Mouse (Mus musculus) embryonic facial prominence, embryonic 11.5 days (tissue): ENCODE measurements around the gene B230217C12Rik. TPM values are rescaled to one million over a fixed set of nuclear protein-coding genes. Genes with fewer than 3 reads are reported as not detected.
A peak's percentile ranks its signal among the peaks of the same experiment; 100 is the strongest.

Experiments used
- ATAC-seq: fragments of 200-750 bp; cut with Nextera tagmentation; replicated peaks from 2 replicates; pipeline ENCODE4 v1.8.0; 2017; ENCODE audit warnings: low read depth; ENCODE audit not compliant: insufficient number of reproducible peaks, low FRiP score, low TSS enrichment
- DNase-seq: peaks from one replicate; pipeline ENCODE4 v3.0.0-alpha.2; 2015; ENCODE audit warnings: low spot score
- H3K27ac ChIP-seq: fragments of 300-500 bp; sonication (generic); replicated peaks from 2 replicates; pipeline ENCODE4 v1.5.1; 2014; ENCODE audit warnings: mild to moderate bottlenecking, low read depth, low read length, control low read depth
- H3K27me3 ChIP-seq: fragments of 300-500 bp; sonication (generic); 2 replicates; pipeline ENCODE4 v1.6.1; 2014; ENCODE audit warnings: mild to moderate bottlenecking, low read length, moderate library complexity, mixed read lengths; ENCODE audit not compliant: control insufficient read depth, insufficient read depth
- H3K36me3 ChIP-seq: fragments of 300-500 bp; sonication (generic); replicated peaks from 2 replicates; pipeline ENCODE4 v1.6.1; 2014; ENCODE audit warnings: low read depth, mild to moderate bottlenecking, low read length, moderate library complexity, mixed read lengths; ENCODE audit not compliant: control insufficient read depth, insufficient read depth
- H3K4me1 ChIP-seq: fragments of 300-500 bp; sonication (generic); 2 replicates; pipeline ENCODE4 v1.6.1; 2014; ENCODE audit warnings: low read length, mixed read lengths; ENCODE audit not compliant: control insufficient read depth, insufficient read depth
- H3K4me2 ChIP-seq: fragments of 300-500 bp; sonication (generic); 2 replicates; pipeline ENCODE4 v1.6.1; 2014; ENCODE audit warnings: low read depth, mild to moderate bottlenecking, control low read depth, low read length, moderate library complexity
- H3K4me3 ChIP-seq: fragments of 300-500 bp; sonication (generic); 2 replicates; pipeline ENCODE4 v1.5.1; 2014; ENCODE audit warnings: low read depth, low read length, control low read depth
- H3K9ac ChIP-seq: fragments of 300-500 bp; sonication (generic); replicated peaks from 2 replicates; pipeline ENCODE4 v1.6.1; 2014; ENCODE audit warnings: mild to moderate bottlenecking, control low read depth, low read length
- H3K9me3 ChIP-seq: fragments of 300-500 bp; sonication (generic); replicated peaks from 2 replicates; pipeline ENCODE4 v1.6.1; 2016; ENCODE audit warnings: mild to moderate bottlenecking, low read length, inconsistent platforms, mixed read lengths; ENCODE audit not compliant: control insufficient read depth
- WGBS: fragments of 180-500 bp; shearing (Covaris S2); extraction: QIAGEN DNeasy Blood & Tissue Kit; methylation state at CpG from one replicate; pipeline ENCODE4 v1.1.7; 2014; 5-methylcytosine and 5-hydroxymethylcytosine counted together
- polyA plus RNA-seq: library from polyadenylated mRNA; unstranded; fragments of >200 nt; fragmentation: Nextera tagmentation; extraction: Ambion mirVana; gene quantifications from 2 replicates; pipeline ENCODE4 v1.2.1, GENCODE M21; 2014

B230217C12Rik gene
- polyA plus RNA-seq, 1 experiment from 2014 or later = 20.0 TPM

DNA sequence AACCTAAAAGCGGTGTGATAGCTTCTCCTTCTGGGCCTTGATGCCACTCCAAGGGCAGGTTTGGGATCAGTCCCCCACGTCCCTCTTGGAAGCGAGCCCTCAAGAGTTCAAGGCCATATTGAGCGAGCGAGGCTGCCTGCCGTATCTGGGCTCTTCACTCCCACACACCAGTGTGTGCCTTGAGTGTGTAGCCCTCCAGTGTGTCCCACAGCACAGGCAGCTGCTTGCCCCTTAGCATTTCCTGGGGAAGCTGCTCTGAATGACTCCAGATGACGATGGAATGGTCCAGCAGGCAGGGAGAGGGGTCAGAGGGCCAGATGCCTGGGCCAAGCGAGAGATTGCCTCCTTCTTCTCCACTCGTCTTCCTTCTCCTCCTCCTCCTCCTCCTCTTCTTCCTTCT lies 23.7 kb upstream of the B230217C12Rik start:
- Histone ChIP-seq H3K9ac (0 out of 2 replicates have a peak overlapping the region, but pooled peaks have one; percentile 2), H3K27me3 (no peaks in the 10 kb centered on the region), H3K4me1 (peaks cover 34% of the 10 kb centered on the region), H3K27ac (0 out of 2 replicates have a peak overlapping the region, but pooled peaks have one; percentile 10), H3K36me3 (no peaks in the 10 kb centered on the region; the same call in 1 of the 2 replicates), H3K9me3 (no peaks in the 10 kb centered on the region), H3K4me3 (no peak overlapping the region), H3K4me2 (no peak overlapping the region)
- WGBS = 25% methylated on average over 9 of the region's 9 CpGs
- DNase-seq = peak; percentile 12
- ATAC-seq = no peak

DNA sequence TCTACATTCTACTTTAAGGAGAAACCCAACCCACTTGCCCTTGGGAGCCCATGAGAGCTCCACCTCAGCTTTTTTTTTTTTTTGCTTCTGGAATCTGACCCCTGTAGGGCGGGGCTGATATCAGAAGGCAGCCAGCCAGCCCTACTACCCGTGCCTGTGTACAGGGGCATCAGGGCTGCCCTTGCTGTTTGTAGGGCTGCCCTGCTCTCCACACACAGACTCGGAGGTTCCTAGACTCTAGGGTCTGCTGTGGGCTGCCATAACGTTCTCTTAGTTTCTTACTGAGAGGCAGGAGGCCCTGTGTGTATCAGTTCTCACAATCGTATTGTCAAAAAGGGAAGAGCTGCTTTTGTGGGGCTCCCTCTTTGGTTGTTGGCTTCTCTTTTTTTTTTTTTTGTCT lies 23.2 kb upstream of the B230217C12Rik start:
- peaks cover 32% of the 10 kb centered on the region for H3K4me1 ChIP-seq
- no peaks in the 10 kb centered on the region; the same call in 1 of the 2 replicates for H3K36me3 ChIP-seq
- peak; percentile 60 for DNase-seq

DNA sequence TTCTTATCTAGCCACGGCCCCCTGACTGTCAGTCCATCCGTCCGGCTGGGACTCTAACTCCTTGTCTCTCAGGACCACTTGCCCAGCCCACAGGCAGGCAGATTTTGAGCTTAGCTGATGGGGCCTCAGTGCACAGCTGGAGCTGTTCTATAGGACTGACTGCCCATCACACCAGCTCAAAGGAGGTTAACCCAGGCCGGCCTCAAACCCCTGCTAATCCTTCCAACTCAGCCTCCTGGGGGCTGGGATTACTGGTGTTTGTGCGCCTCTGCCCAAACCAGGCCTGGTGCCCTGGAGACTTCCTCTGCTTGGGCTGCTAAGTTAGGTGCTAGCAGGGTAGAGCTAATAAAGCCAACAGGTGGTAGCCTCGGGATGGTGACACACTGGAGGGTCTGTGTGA lies 22.6 kb upstream of the B230217C12Rik start:
- H3K36me3 ChIP-seq = no peaks in the 10 kb centered on the region; the same call in 1 of the 2 replicates
- H3K4me1 ChIP-seq = peaks cover 26% of the 10 kb centered on the region
- no peaks in the 10 kb centered on the region for H3K27me3 ChIP-seq
- DNase-seq = no peak
- H3K4me2 ChIP-seq = no peak overlapping the region
- no peak for ATAC-seq
- WGBS = 31% methylated on average over 6 of the region's 6 CpGs
- H3K27ac ChIP-seq = 0 out of 2 replicates have a peak overlapping the region, but pooled peaks have one; percentile 65
- H3K9me3 ChIP-seq = no peaks in the 10 kb centered on the region
- no peak overlapping the region for H3K4me3 ChIP-seq
- no peak overlapping the region; the same call in 1 of the 2 replicates for H3K9ac ChIP-seq

More for the DNA sequence above, 23.2 kb upstream of the B230217C12Rik start:
- 27% methylated on average over 5 of the region's 5 CpGs for WGBS
- Histone ChIP-seq H3K27me3 (no peaks in the 10 kb centered on the region), H3K4me3 (no peak overlapping the region), H3K9me3 (no peaks in the 10 kb centered on the region), H3K27ac (no peak overlapping the region), H3K4me2 (no peak overlapping the region), H3K9ac (no peak overlapping the region)
- ATAC-seq = no peak

DNA sequence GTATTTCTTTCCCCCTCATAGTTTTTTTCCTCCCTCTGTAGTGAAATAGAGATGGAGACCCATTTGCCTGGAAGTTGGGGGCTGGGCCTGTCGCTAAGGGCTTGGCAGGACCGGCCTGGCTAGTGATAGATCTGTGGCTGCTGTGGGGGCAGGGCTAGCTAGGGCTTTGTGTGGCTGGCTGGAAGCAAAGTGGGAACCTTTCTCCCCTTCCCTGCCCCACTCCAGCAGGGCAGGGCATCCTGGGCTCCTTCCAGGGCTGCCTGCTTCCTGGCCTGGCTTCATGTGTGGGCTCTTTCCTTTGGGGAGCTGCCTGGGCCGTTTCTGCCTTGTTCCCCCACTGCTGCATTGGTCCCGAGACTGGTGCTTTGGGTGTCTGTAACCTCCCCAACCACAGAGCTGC lies 22.0 kb upstream of the B230217C12Rik start:
- H3K4me2 ChIP-seq = no peak overlapping the region
- H3K9ac ChIP-seq = peak overlapping the region; percentile 48
- peak overlapping the region; percentile 65 for H3K27ac ChIP-seq
- no peaks in the 10 kb centered on the region for H3K9me3 ChIP-seq
- peaks cover 22% of the 10 kb centered on the region for H3K4me1 ChIP-seq
- no peaks in the 10 kb centered on the region; the same call in 1 of the 2 replicates for H3K36me3 ChIP-seq
- no peak for ATAC-seq
- H3K4me3 ChIP-seq = no peak overlapping the region
- WGBS = 7% methylated on average over 4 of the region's 4 CpGs
- H3K27me3 ChIP-seq = no peaks in the 10 kb centered on the region
- DNase-seq = peak; percentile 64

DNA sequence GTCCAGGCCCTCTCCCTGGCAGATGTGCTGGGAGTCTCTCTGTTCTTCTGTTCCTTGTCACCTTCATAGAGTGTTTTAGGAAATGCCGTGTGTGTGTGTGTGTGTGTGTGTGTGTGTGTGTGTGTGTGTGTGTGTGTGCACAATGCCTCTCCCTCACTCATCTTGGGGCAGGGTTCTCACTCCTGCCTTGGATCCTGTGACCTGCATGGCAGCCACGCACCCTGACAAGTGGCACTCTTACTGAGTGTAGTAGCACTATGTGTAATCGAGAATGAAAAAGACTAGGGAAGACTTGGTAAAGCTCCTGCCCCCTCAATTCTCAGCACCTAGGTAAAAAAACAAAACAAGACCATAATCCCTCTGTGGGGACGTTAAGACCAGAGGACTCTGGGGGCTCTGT lies 21.5 kb upstream of the B230217C12Rik start:
- Histone ChIP-seq H3K4me1 (peaks cover 22% of the 10 kb centered on the region), H3K36me3 (no peaks in the 10 kb centered on the region; the same call in 1 of the 2 replicates), H3K9me3 (no peaks in the 10 kb centered on the region), H3K4me2 (no peak overlapping the region), H3K27ac (no peak overlapping the region), H3K27me3 (no peaks in the 10 kb centered on the region), H3K4me3 (no peak overlapping the region), H3K9ac (peak overlapping the region; percentile 48)
- ATAC-seq (no peak), DNase-seq (no peak)
- WGBS = 66% methylated on average over 4 of the region's 4 CpGs

DNA sequence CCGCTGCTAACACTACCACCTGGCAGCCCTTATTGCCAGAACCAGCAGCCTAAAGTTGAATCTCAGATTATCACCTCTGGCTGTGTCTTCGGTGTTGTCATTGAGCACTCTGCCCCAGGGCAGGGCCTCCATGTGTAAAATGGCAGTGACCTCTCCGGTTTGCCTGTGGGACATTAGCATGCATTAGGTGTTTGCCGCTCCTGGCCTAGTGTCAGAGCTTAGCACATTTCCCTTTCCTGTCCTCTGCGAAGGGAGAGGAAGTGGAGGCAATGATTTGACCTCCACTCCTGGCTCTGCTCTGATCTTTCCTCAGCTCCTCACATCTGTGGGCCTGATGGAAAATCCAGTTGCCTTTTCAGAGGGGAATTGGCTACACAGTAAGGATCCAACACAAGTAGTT lies 20.7 kb upstream of the B230217C12Rik start:
- WGBS = 67% methylated on average over 5 of the region's 5 CpGs
- Histone ChIP-seq H3K4me1 (peaks cover 22% of the 10 kb centered on the region), H3K9ac (no peak overlapping the region), H3K27me3 (no peaks in the 10 kb centered on the region), H3K36me3 (no peaks in the 10 kb centered on the region; the same call in 1 of the 2 replicates), H3K4me3 (no peak overlapping the region), H3K27ac (no peak overlapping the region), H3K4me2 (no peak overlapping the region), H3K9me3 (no peaks in the 10 kb centered on the region)
- DNase-seq = no peak
- ATAC-seq = no peak

DNA sequence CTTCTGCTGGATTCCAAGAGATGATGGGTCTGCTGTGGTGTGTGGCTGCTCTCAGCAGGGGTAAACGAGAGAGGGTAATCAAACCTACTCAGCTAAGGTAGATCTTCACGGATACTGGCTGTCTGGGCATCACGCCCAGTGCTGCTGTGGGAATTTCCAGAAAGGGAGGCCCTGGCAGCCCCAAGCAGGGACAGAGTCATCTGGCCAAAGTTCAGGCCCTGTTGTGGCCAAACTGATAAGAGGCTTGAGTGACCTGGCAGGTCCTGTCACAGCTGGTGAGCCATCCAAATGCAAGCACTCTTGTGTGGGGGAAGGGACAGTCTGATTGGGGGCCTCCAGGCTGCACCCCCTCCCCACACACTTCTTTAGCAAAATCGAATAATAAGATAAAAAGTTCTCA lies 19.7 kb upstream of the B230217C12Rik start:
- no peak overlapping the region for H3K9ac ChIP-seq
- no peak for DNase-seq
- peaks cover 22% of the 10 kb centered on the region for H3K4me1 ChIP-seq
- WGBS = 74% methylated on average over 4 of the region's 4 CpGs
- no peaks in the 10 kb centered on the region for H3K9me3 ChIP-seq
- no peak overlapping the region for H3K4me3 ChIP-seq
- no peaks in the 10 kb centered on the region; the same call in 1 of the 2 replicates for H3K36me3 ChIP-seq
- no peaks in the 10 kb centered on the region for H3K27me3 ChIP-seq
- ATAC-seq = no peak
- H3K27ac ChIP-seq = no peak overlapping the region
- no peak overlapping the region for H3K4me2 ChIP-seq

DNA sequence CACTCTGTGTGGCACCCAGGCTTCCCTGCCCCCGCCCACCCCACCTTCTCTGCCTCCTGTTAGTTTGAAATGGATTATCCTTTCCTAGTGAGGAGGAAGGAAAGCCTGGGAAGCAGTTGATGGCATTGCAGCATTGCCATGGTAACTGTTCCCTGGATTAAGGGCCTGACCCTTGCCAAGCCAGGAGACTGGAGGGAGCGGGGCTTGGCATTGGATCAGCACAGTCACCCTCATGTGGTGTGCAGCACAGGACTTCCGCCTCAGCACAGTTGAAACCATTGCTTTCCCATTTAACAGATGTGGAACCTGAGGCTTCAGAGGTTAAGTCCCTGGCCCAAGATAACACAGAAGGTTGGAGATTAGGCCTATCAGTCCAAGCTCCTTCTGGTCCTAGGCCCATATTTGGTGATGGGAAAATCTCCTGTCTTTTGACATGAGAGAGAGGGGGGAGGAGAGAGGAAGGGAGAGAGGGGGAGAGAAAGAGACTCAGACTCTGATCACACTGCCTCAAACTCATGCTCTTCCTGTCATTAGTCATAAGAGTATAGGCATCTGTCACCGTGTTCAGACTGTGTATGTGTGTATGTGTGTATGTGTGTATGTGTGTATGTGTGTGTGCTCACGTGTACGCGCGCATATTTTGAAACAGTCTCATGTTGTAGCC lies 19.0 kb upstream of the B230217C12Rik start:
- H3K36me3 ChIP-seq = no peaks in the 10 kb centered on the region; the same call in 1 of the 2 replicates
- ATAC-seq (no peak), DNase-seq (no peak)

More for the DNA sequence above, 19.0 kb upstream of the B230217C12Rik start:
- Histone ChIP-seq H3K4me3 (no peak overlapping the region), H3K27ac (no peak overlapping the region), H3K27me3 (no peaks in the 10 kb centered on the region), H3K9ac (no peak overlapping the region), H3K4me2 (no peak overlapping the region), H3K4me1 (peaks cover 16% of the 10 kb centered on the region), H3K9me3 (no peaks in the 10 kb centered on the region)
- WGBS = 93% methylated on average over 8 of the region's 8 CpGs
